Mouse (Mus musculus) neural tube, embryonic 15.5 days (tissue): ENCODE measurements around the gene Olfr1234. TPM values are rescaled to one million over a fixed set of nuclear protein-coding genes. Genes with fewer than 3 reads are reported as not detected.

ENCODE experiments used
- ATAC-seq: fragments of 200-750 bp; cut with Nextera tagmentation; 2 replicates; pipeline ENCODE4 v1.8.0; 2017; ENCODE audit warnings: mild to moderate bottlenecking, moderate TSS enrichment, moderate library complexity; ENCODE audit not compliant: low FRiP score
- H3K27ac ChIP-seq: fragments of 300-500 bp; sonication (generic); replicated peaks from 2 replicates; pipeline ENCODE4 v1.5.1; 2015; ENCODE audit warnings: mild to moderate bottlenecking, inconsistent platforms
- H3K27me3 ChIP-seq: fragments of 300-500 bp; sonication (generic); replicated peaks from 2 replicates; pipeline ENCODE4 v1.6.1; 2015; ENCODE audit warnings: inconsistent platforms
- H3K36me3 ChIP-seq: fragments of 300-500 bp; sonication (generic); 2 replicates; pipeline ENCODE4 v1.6.1; 2015; ENCODE audit warnings: inconsistent platforms
- H3K4me1 ChIP-seq: fragments of 300-500 bp; sonication (generic); 2 replicates; pipeline ENCODE4 v1.6.1; 2015; ENCODE audit warnings: inconsistent platforms
- H3K4me2 ChIP-seq: fragments of 300-500 bp; sonication (generic); 2 replicates; pipeline ENCODE4 v1.6.1; 2015; ENCODE audit warnings: inconsistent platforms, mild to moderate bottlenecking, moderate library complexity
- H3K4me3 ChIP-seq: fragments of 300-500 bp; sonication (generic); replicated peaks from 2 replicates; pipeline ENCODE4 v1.5.1; 2015; ENCODE audit warnings: mild to moderate bottlenecking, inconsistent platforms
- H3K9ac ChIP-seq: fragments of 300-500 bp; sonication (generic); replicated peaks from 2 replicates; pipeline ENCODE4 v1.6.1; 2015; ENCODE audit warnings: mild to moderate bottlenecking, inconsistent platforms
- H3K9me3 ChIP-seq: fragments of 300-500 bp; sonication (generic); replicated peaks from 2 replicates; pipeline ENCODE4 v1.6.1; 2016; ENCODE audit warnings: inconsistent platforms
- WGBS: fragments of 180-500 bp; shearing (Covaris S2); methylation state at CpG from one replicate; pipeline ENCODE4 v1.1.7; 2015; ENCODE audit warnings: mixed read lengths; 5-methylcytosine and 5-hydroxymethylcytosine counted together
- polyA plus RNA-seq: library from polyadenylated mRNA; unstranded; fragments of >200 nt; fragmentation: Nextera tagmentation; extraction: Ambion mirVana; gene quantifications from 2 replicates; pipeline ENCODE4 v1.2.1, GENCODE M21; 2015

Gene Olfr1234
- not detected in 2 replicates for polyA plus RNA-seq

GRCm38 (mm10) chr2:89364765-89365164, at the start of gene Olfr1234:
Gene Olfr1234 (minus strand): TSS chr2:89364865.
- Histone ChIP-seq H3K4me3 (no peak within 1 kb of the TSS), H3K9ac (no peak within 1 kb of the TSS), H3K4me1 (no peaks in the 10 kb centered on the region), H3K27me3 (no peaks in the 10 kb centered on the region), H3K36me3 (no peaks in the 10 kb centered on the region), H3K27ac (no peak within 1 kb of the TSS), H3K9me3 (no peaks in the 10 kb centered on the region), H3K4me2 (no peak within 1 kb of the TSS)
- WGBS, result 87% methylated on average over 4 of the region's 4 CpGs
- ATAC-seq, result no peak

GRCm38 (mm10) chr2:89409576-89409975, 44.9 kb upstream of the Olfr1234 start, which contains the start of gene Olfr1238:
Gene Olfr1238 (minus strand): TSS chr2:89409676.
- Histone ChIP-seq H3K4me3 (no peak within 1 kb of the TSS), H3K36me3 (no peaks in the 10 kb centered on the region), H3K4me2 (no peak within 1 kb of the TSS), H3K4me1 (no peaks in the 10 kb centered on the region), H3K27me3 (no peaks in the 10 kb centered on the region), H3K9ac (no peak within 1 kb of the TSS), H3K27ac (no peak within 1 kb of the TSS), H3K9me3 (no peaks in the 10 kb centered on the region)
- ATAC-seq, result no peak
- 89% methylated on average over 2 of the region's 2 CpGs for WGBS

GRCm38 (mm10) chr2:89400882-89401281, 36.2 kb upstream of the Olfr1234 start:
- Histone ChIP-seq H3K9me3 (no peaks in the 10 kb centered on the region), H3K9ac (no peak overlapping the region), H3K4me2 (no peak overlapping the region), H3K27me3 (no peaks in the 10 kb centered on the region), H3K36me3 (no peaks in the 10 kb centered on the region), H3K4me1 (no peaks in the 10 kb centered on the region), H3K4me3 (no peak overlapping the region), H3K27ac (no peak overlapping the region)
- ATAC-seq, result no peak
- WGBS, result 73% methylated on average over 1 of the region's 1 CpGs

GRCm38 (mm10) chr2:89342298-89342697, 22.4 kb downstream of the Olfr1234 start, which contains the start of gene Olfr1233:
Gene Olfr1233 (minus strand): TSS chr2:89342398.
- H3K9me3 ChIP-seq, result no peaks in the 10 kb centered on the region
- H3K4me1 ChIP-seq, result no peaks in the 10 kb centered on the region
- no peak within 1 kb of the TSS for H3K4me2 ChIP-seq
- H3K9ac ChIP-seq, result no peak within 1 kb of the TSS
- no peak for ATAC-seq
- H3K36me3 ChIP-seq, result no peaks in the 10 kb centered on the region
- H3K4me3 ChIP-seq, result no peak within 1 kb of the TSS
- no peaks in the 10 kb centered on the region for H3K27me3 ChIP-seq
- no peak within 1 kb of the TSS for H3K27ac ChIP-seq

- no peak within 1 kb of the TSS for H3K4me3 ChIP-seq
- H3K36me3 ChIP-seq, result no peaks in the 10 kb centered on the region
- no peak within 1 kb of the TSS for H3K27ac ChIP-seq
- no peak for ATAC-seq
- H3K9ac ChIP-seq, result no peak within 1 kb of the TSS
- H3K4me2 ChIP-seq, result no peak within 1 kb of the TSS
- H3K4me1 ChIP-seq, result no peaks in the 10 kb centered on the region
- no peaks in the 10 kb centered on the region for H3K9me3 ChIP-seq
- H3K27me3 ChIP-seq, result no peaks in the 10 kb centered on the region
These were observed 35.1 kb downstream of the Olfr1234 start, which contains the start of gene Olfr1232 for GRCm38 (mm10) chr2:89329575-89329974. Gene Olfr1232 (minus strand): TSS chr2:89329675.

Other genes with a start within 250 kb of the Olfr1234 start
- not detected in 2 replicates for gene Olfr1221, start 247.6 kb downstream of the Olfr1234 start, polyA plus RNA-seq
- not detected in 2 replicates for gene Olfr1222, start 231.8 kb downstream of the Olfr1234 start, polyA plus RNA-seq
- not detected in 2 replicates for gene Olfr1223, start 213.3 kb downstream of the Olfr1234 start, polyA plus RNA-seq
- gene Olfr1224-ps1, start 200.8 kb downstream of the Olfr1234 start, polyA plus RNA-seq, result not detected in 2 replicates
- gene Olfr1225, start 190.2 kb downstream of the Olfr1234 start, polyA plus RNA-seq, result not detected in 2 replicates
- gene Olfr1226, start 164.8 kb downstream of the Olfr1234 start, polyA plus RNA-seq, result not detected in 2 replicates
- not detected in 2 replicates for gene Olfr1228, start 110.8 kb downstream of the Olfr1234 start, polyA plus RNA-seq
- not detected in 2 replicates for gene Olfr1229, start 76.9 kb downstream of the Olfr1234 start, polyA plus RNA-seq
- not detected in 2 replicates for gene Olfr1230, start 67.6 kb downstream of the Olfr1234 start, polyA plus RNA-seq
- not detected in 2 replicates for gene Olfr1231, start 57.8 kb downstream of the Olfr1234 start, polyA plus RNA-seq
- gene Olfr1232, start 35.2 kb downstream of the Olfr1234 start, polyA plus RNA-seq, result not detected in 2 replicates
- not detected in 2 replicates for gene Olfr1233, start 22.5 kb downstream of the Olfr1234 start, polyA plus RNA-seq
- not detected in 2 replicates for gene Olfr1238, start 44.8 kb upstream of the Olfr1234 start, polyA plus RNA-seq
- gene Olfr1239, start 55.5 kb upstream of the Olfr1234 start, polyA plus RNA-seq, result not detected in 2 replicates
- not detected in 2 replicates for gene Olfr1240, start 78.1 kb upstream of the Olfr1234 start, polyA plus RNA-seq
- not detected in 2 replicates for gene Olfr1241, start 122.3 kb upstream of the Olfr1234 start, polyA plus RNA-seq
- not detected in 2 replicates for gene Olfr1242, start 133.5 kb upstream of the Olfr1234 start, polyA plus RNA-seq
- not detected in 2 replicates for gene Olfr1243, start 166.6 kb upstream of the Olfr1234 start, polyA plus RNA-seq
- not detected in 2 replicates for gene Olfr1245, start 213.6 kb upstream of the Olfr1234 start, polyA plus RNA-seq
- gene Olfr1246, start 228.3 kb upstream of the Olfr1234 start, polyA plus RNA-seq, result not detected in 2 replicates
- gene Olfr1247, start 249.3 kb upstream of the Olfr1234 start, polyA plus RNA-seq, result not detected in 2 replicates